Mouse (Mus musculus): ENCODE measurements at regions not wholly inside any gene's neighbourhood (a gene's known extent, or its start where the extent isn't known, plus 50 kb on each side); places are given as distances from the start of the nearest gene placed in this dataset.

- Histone ChIP-seq H3K4me1 (replicated peaks; ENCODE audit: control insufficient read depth, insufficient read depth, low read length) (no peaks in the 10 kb centered on the region), H3K27ac (ENCODE audit: low read length) (no peak overlapping the region), H3K36me3 (ENCODE audit: control insufficient read depth, insufficient read depth) (no peaks in the 10 kb centered on the region), H3K27me3 (replicated peaks; ENCODE audit: control insufficient read depth, insufficient read depth, low read length) (no peaks in the 10 kb centered on the region), H3K9ac (replicated peaks; ENCODE audit: low read depth, low read length) (no peak overlapping the region), H3K4me2 (ENCODE audit: low read length) (no peak overlapping the region), H3K4me3 (replicated peaks; ENCODE audit: low read length) (no peak overlapping the region), H3K9me3 (ENCODE audit: control insufficient read depth, low read length) (no peaks in the 10 kb centered on the region)
- 78% methylated on average over 6 of the region's 6 CpGs for WGBS
- no peak for ATAC-seq
Observed at GRCm38 (mm10) chr10:96797116-96797515, 180.3 kb downstream of the Btg1 start.

GRCm38 (mm10) chr10:96800801-96801200 is 184.0 kb downstream of the Btg1 start:
- WGBS = 76% methylated on average over 3 of the region's 3 CpGs
- H3K27me3 ChIP-seq (replicated peaks; ENCODE audit: control insufficient read depth, insufficient read depth, low read length) = no peaks in the 10 kb centered on the region

DNA sequence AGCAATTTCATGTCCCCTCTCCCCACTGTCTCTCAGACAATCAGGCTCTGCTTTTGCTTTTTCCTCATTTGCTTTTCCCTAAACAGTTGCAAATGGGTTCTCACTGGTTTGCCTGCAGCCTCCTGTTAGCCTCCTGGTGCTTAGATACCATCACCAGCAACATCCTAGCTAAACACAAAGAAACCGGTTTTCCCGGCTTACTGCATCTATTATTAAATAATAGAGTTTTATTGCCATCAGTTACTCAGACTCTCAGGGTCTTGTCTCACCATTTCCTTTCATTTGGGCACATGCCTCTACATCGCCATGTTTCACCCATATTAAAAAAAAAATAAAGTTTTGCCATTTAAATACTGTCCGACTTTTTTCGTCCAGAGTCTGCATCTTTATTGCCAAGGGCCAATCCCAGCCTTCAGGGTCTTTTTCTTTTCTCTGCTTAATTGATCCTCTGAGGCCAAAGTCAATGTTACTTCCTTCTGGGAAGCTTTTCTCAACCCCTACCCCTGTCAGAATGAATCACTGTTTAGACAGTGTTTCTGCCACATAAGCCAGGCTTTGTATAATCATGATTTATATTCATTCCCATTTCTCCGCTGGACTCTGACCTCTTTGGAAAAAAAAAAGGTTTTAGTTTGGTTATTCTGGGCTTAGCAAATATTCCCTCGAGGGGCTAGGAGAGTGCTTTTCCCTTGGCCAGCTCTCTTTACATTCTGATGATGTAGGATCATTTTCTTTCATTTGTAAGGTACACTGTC is 187.4 kb downstream of the Btg1 start:
- Histone ChIP-seq H3K9ac (replicated peaks; ENCODE audit: low read depth, low read length) (no peak overlapping the region), H3K9me3 (ENCODE audit: control insufficient read depth, low read length) (no peaks in the 10 kb centered on the region), H3K36me3 (ENCODE audit: control insufficient read depth, insufficient read depth) (no peaks in the 10 kb centered on the region), H3K4me2 (ENCODE audit: low read length) (no peak overlapping the region), H3K4me1 (replicated peaks; ENCODE audit: control insufficient read depth, insufficient read depth, low read length) (no peaks in the 10 kb centered on the region), H3K4me3 (replicated peaks; ENCODE audit: low read length) (no peak overlapping the region), H3K27me3 (replicated peaks; ENCODE audit: control insufficient read depth, insufficient read depth, low read length) (no peaks in the 10 kb centered on the region), H3K27ac (ENCODE audit: low read length) (no peak overlapping the region)
- ATAC-seq = no peak
- WGBS = 56% methylated on average over 7 of the region's 7 CpGs

More at GRCm38 (mm10) chr10:96800801-96801200, 184.0 kb downstream of the Btg1 start:
- ATAC-seq = no peak
- Histone ChIP-seq H3K4me2 (ENCODE audit: low read length) (no peak overlapping the region), H3K4me1 (replicated peaks; ENCODE audit: control insufficient read depth, insufficient read depth, low read length) (no peaks in the 10 kb centered on the region), H3K36me3 (ENCODE audit: control insufficient read depth, insufficient read depth) (no peaks in the 10 kb centered on the region), H3K9ac (replicated peaks; ENCODE audit: low read depth, low read length) (no peak overlapping the region), H3K9me3 (ENCODE audit: control insufficient read depth, low read length) (no peaks in the 10 kb centered on the region), H3K27ac (ENCODE audit: low read length) (no peak overlapping the region), H3K4me3 (replicated peaks; ENCODE audit: low read length) (no peak overlapping the region)

DNA sequence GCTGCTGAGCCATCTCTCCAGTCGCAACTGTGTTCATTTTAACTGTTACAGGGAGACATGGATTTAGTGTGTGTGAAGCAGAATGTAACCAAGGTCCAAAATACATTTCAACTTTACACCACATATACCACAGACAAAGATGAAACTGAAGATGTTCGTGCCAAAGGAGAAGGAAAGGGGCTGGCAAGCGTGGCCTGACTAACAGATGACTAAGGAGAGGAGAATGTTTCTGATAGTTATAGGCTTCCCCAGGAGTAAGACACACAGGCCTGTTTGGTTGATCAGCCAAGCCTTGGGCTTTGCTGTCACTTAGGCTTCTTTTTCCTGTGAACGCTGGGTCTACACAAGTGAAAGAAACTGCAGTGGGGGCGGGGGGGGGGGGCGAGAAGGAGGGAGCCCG is 189.8 kb downstream of the Btg1 start:
- Histone ChIP-seq H3K4me1 (replicated peaks; ENCODE audit: control insufficient read depth, insufficient read depth, low read length) (no peaks in the 10 kb centered on the region), H3K36me3 (ENCODE audit: control insufficient read depth, insufficient read depth) (no peaks in the 10 kb centered on the region), H3K27ac (ENCODE audit: low read length) (no peak overlapping the region), H3K4me2 (ENCODE audit: low read length) (no peak overlapping the region), H3K4me3 (replicated peaks; ENCODE audit: low read length) (no peak overlapping the region), H3K27me3 (replicated peaks; ENCODE audit: control insufficient read depth, insufficient read depth, low read length) (no peaks in the 10 kb centered on the region), H3K9me3 (ENCODE audit: control insufficient read depth, low read length) (no peaks in the 10 kb centered on the region), H3K9ac (replicated peaks; ENCODE audit: low read depth, low read length) (no peak overlapping the region)
- ATAC-seq = no peak
- 73% methylated on average over 6 of the region's 7 CpGs for WGBS

- no peaks in the 10 kb centered on the region for H3K36me3 ChIP-seq (ENCODE audit: control insufficient read depth, insufficient read depth)
- no peak overlapping the region for H3K9ac ChIP-seq (replicated peaks; ENCODE audit: low read depth, low read length)
- ATAC-seq = no peak
- no peak overlapping the region for H3K4me2 ChIP-seq (ENCODE audit: low read length)
- no peaks in the 10 kb centered on the region for H3K27me3 ChIP-seq (replicated peaks; ENCODE audit: control insufficient read depth, insufficient read depth, low read length)
- H3K4me1 ChIP-seq (replicated peaks; ENCODE audit: control insufficient read depth, insufficient read depth, low read length) = peaks cover 4% of the 10 kb centered on the region; the same call in 1 of the 2 replicates
- no peak overlapping the region for H3K4me3 ChIP-seq (replicated peaks; ENCODE audit: low read length)
- H3K27ac ChIP-seq (ENCODE audit: low read length) = no peak overlapping the region
- H3K9me3 ChIP-seq (ENCODE audit: control insufficient read depth, low read length) = no peaks in the 10 kb centered on the region
- 86% methylated on average over 1 of the region's 1 CpGs for WGBS
Observed at GRCm38 (mm10) chr10:96821852-96822251, 205.0 kb downstream of the Btg1 start.

DNA sequence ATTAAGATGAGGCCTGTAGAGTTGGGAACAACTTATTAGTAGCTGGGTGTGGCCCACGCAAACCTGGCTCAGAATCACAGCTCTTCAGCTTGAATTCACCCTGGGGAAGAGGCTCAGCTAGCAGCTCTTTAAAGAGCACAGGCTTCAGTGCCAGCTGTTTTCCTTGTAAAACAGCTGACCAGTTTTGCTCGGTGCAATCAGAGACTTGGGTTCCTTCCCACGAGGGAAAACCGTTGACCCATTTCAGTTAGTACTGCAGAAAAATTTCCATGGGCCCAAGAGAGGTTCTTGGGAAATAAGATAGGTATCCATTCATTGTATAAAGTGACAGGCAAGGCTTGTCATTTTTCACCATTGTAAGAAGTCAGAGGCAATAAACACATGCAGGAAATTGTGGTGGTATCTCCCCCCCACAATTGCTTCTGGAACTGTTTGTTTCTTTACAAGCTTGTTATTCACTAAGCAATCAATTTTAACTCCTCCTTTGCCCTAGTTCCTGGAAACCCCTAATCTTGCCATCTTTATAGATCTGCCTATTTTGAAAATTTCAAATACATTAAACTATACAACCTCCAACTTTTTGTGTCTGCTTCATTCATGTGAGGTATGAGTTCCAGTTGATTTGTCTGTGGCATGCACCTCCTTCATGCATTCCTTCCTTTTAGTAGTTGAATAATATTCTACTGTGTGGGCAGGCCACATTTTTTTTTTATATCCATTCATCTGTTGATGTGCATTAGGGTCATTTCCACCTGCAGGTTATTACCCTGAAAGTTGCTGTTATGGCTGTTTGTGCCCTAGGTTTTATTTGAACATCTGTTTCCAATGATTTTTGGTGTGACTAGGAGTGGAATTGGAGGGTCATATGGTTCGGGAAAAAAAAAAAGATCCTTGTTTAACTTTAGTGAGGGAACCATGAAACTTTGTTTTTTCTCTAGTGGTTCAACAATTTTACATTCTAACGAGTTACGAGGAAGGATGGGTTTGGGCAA is 205.8 kb downstream of the Btg1 start:
- no peak overlapping the region for H3K4me3 ChIP-seq (replicated peaks; ENCODE audit: low read length)
- H3K27ac ChIP-seq (ENCODE audit: low read length) = no peak overlapping the region
- no peaks in the 10 kb centered on the region for H3K27me3 ChIP-seq (replicated peaks; ENCODE audit: control insufficient read depth, insufficient read depth, low read length)
- no peak overlapping the region for H3K4me2 ChIP-seq (ENCODE audit: low read length)
- no peaks in the 10 kb centered on the region for H3K9me3 ChIP-seq (ENCODE audit: control insufficient read depth, low read length)
- ATAC-seq = no peak
- peaks cover 4% of the 10 kb centered on the region; the same call in 1 of the 2 replicates for H3K4me1 ChIP-seq (replicated peaks; ENCODE audit: control insufficient read depth, insufficient read depth, low read length)
- WGBS = 78% methylated on average over 7 of the region's 7 CpGs
- no peak overlapping the region for H3K9ac ChIP-seq (replicated peaks; ENCODE audit: low read depth, low read length)
- no peaks in the 10 kb centered on the region for H3K36me3 ChIP-seq (ENCODE audit: control insufficient read depth, insufficient read depth)

- peaks cover 4% of the 10 kb centered on the region; the same call in 1 of the 2 replicates for H3K4me1 ChIP-seq (replicated peaks; ENCODE audit: control insufficient read depth, insufficient read depth, low read length)
- peak overlapping the region; percentile 50 for H3K27ac ChIP-seq (ENCODE audit: low read length)
- H3K9me3 ChIP-seq (ENCODE audit: control insufficient read depth, low read length) = no peaks in the 10 kb centered on the region
- H3K27me3 ChIP-seq (replicated peaks; ENCODE audit: control insufficient read depth, insufficient read depth, low read length) = no peaks in the 10 kb centered on the region
- no peak overlapping the region for H3K9ac ChIP-seq (replicated peaks; ENCODE audit: low read depth, low read length)
- no peak overlapping the region for H3K4me3 ChIP-seq (replicated peaks; ENCODE audit: low read length)
- ATAC-seq = peak; percentile 74; the same call in 1 of the 2 replicates
- no peaks in the 10 kb centered on the region for H3K36me3 ChIP-seq (ENCODE audit: control insufficient read depth, insufficient read depth)
- WGBS = 11% methylated on average over 7 of the region's 7 CpGs
- H3K4me2 ChIP-seq (ENCODE audit: low read length) = peak overlapping the region; percentile 38
Observed at GRCm38 (mm10) chr10:96826234-96826788, 209.5 kb downstream of the Btg1 start.

DNA sequence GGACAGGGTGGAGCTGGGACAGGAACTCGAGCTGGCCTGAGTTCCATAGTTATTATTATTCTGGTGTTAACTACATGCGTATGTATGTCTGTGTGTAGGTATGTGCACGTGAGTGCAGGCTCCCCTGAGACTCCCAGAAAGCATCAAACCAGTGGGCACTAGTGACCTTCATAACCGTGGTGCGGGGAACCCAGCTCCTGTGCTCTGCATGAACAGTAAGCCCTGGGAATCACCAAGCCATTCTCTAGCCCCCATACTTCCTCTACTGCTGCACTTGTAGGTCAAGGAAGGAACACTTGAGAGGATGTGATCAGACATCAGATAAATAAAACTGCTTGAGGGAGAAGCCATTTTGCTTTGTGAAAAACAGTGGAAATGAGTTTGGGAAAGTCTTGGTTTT is 211.2 kb downstream of the Btg1 start:
- Histone ChIP-seq H3K4me2 (ENCODE audit: low read length) (no peak overlapping the region), H3K9me3 (ENCODE audit: control insufficient read depth, low read length) (no peaks in the 10 kb centered on the region), H3K9ac (replicated peaks; ENCODE audit: low read depth, low read length) (no peak overlapping the region), H3K27ac (ENCODE audit: low read length) (no peak overlapping the region), H3K27me3 (replicated peaks; ENCODE audit: control insufficient read depth, insufficient read depth, low read length) (no peaks in the 10 kb centered on the region), H3K4me1 (replicated peaks; ENCODE audit: control insufficient read depth, insufficient read depth, low read length) (peaks cover 4% of the 10 kb centered on the region; the same call in 1 of the 2 replicates), H3K36me3 (ENCODE audit: control insufficient read depth, insufficient read depth) (no peaks in the 10 kb centered on the region), H3K4me3 (replicated peaks; ENCODE audit: low read length) (no peak overlapping the region)
- no peak for ATAC-seq
- WGBS = 88% methylated on average over 5 of the region's 5 CpGs
